ENCODE assay signal across 26 mouse cellular contexts in the genomic region with DNA sequence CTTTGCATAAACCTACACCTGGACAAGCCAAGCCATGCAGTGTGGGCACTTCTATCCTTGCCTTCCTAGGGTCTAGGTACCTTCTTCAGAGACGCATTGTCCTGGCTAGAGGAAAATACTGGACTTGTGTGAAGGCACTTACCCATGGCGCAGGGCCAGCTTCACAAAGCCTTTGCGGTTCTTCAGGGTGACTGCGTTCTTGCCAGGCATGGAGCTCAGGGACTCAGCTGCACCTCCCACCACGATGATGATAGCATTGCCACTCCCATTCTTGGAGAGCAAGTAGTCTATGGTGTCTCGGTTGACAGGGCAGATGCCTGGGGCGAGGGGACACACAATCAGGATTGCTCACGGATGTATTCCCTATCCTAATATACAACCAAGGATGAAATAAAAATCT. TPM values are rescaled to one million over a fixed set of nuclear protein-coding genes. Genes with fewer than 3 reads are reported as not detected.
A peak's percentile ranks its signal among the peaks of the same experiment; 100 is the strongest.
DNase-seq lines count a peak whose midpoint lies in the region; ATAC-seq and TF ChIP-seq lines count a peak whose summit lies in the region.
"Had no signal": no experiment of that assay in that cellular context is flagged by ENCODE, and none has a peak within 500 bp of the region (broad histone marks: within the 10 kb centered on the region; RNA-seq: fewer than 3 reads in every experiment).

No protein-coding gene starts in this region.

- in situ Hi-C loops in Patski (cut with MboI; ENCODE audit: low pct_unique_long_range_greater_than_20kb) = no loop called here

- H3K4me3 ChIP-seq in heart, embryonic 10.5 days = no peak overlapping the region
- H3K4me3 ChIP-seq in intestine, embryonic 16.5 days (ENCODE audit: low read length) = no peak overlapping the region
- no peak overlapping the region for H3K4me3 ChIP-seq in intestine, embryonic 15.5 days (replicated peaks)
- no peak overlapping the region for H3K4me3 ChIP-seq in intestine, postnatal 0 days (ENCODE audit: low read depth, low read length)
- H3K4me3 ChIP-seq: embryonic facial prominence, embryonic 10.5 days; embryonic facial prominence, embryonic 12.5 days; forebrain, embryonic 13.5 days; forebrain, embryonic 15.5 days had no signal

- CTCF ChIA-PET in Patski (lab: Charles Lee) = interaction anchor here (1.0 to 1.5 kb wide), 2 partner anchors 10 to 71 kb away, joined by 3 read pairs; no protein-coding TSS in a partner anchor

- no peaks in the 10 kb centered on the region for H3K27me3 ChIP-seq in heart, embryonic 10.5 days (ENCODE audit: insufficient read depth, poor library complexity, severe bottlenecking)
- H3K27me3 ChIP-seq in intestine, embryonic 16.5 days (replicated peaks; ENCODE audit: control insufficient read depth, insufficient read depth, low read length) = no peaks in the 10 kb centered on the region
- no peaks in the 10 kb centered on the region for H3K27me3 ChIP-seq in intestine, embryonic 15.5 days (replicated peaks)
- no peaks in the 10 kb centered on the region for H3K27me3 ChIP-seq in Patski
- H3K27me3 ChIP-seq in intestine, postnatal 0 days (replicated peaks; ENCODE audit: control insufficient read depth, insufficient read depth, low read length) = no peaks in the 10 kb centered on the region
- H3K27me3 ChIP-seq: CH12.LX; embryonic facial prominence, embryonic 12.5 days; forebrain, embryonic 13.5 days; forebrain, embryonic 15.5 days had no signal

- no peak for TF ChIP-seq CTCF in Patski (IDR thresholded peaks at IDR 0.05)
- TF ChIP-seq CTCF in intestine, postnatal 0 days (IDR thresholded peaks at IDR 0.05; ENCODE audit: low read depth) = no peak

- H3K4me1 ChIP-seq in heart, embryonic 10.5 days = peaks cover 78% of the 10 kb centered on the region
- peaks cover 60% of the 10 kb centered on the region for H3K4me1 ChIP-seq in intestine, embryonic 16.5 days (ENCODE audit: control insufficient read depth, insufficient read depth, low read length)
- peaks cover 44% of the 10 kb centered on the region for H3K4me1 ChIP-seq in intestine, embryonic 15.5 days (replicated peaks)
- peaks cover 22% of the 10 kb centered on the region for H3K4me1 ChIP-seq in intestine, postnatal 0 days (replicated peaks; ENCODE audit: control insufficient read depth, insufficient read depth, low read length)

- no peak overlapping the region for H3K4me2 ChIP-seq in intestine, embryonic 16.5 days (ENCODE audit: low read depth, low read length)
- H3K4me2 ChIP-seq in intestine, embryonic 15.5 days (replicated peaks) = no peak overlapping the region
- H3K4me2 ChIP-seq in intestine, postnatal 0 days (replicated peaks; ENCODE audit: low read depth) = no peak overlapping the region
- H3K4me2 ChIP-seq: embryonic facial prominence, embryonic 12.5 days; forebrain, embryonic 13.5 days; forebrain, embryonic 15.5 days had no signal

- no peak for ATAC-seq in intestine, embryonic 16.5 days
- no peak for ATAC-seq in intestine, embryonic 15.5 days
- ATAC-seq in Patski = peak; percentile 49
- no peak for ATAC-seq in intestine, postnatal 0 days
- ATAC-seq: activated CD4-positive, CD25-positive, alpha-beta regulatory T cell, adult 4 months; CD4-positive, CD25-positive, alpha-beta regulatory T cell, adult 4 months; forebrain, embryonic 13.5 days; forebrain, embryonic 15.5 days; forebrain, postnatal 0 days had no signal

- H3K36me3 ChIP-seq in heart, embryonic 10.5 days = no peaks in the 10 kb centered on the region
- no peaks in the 10 kb centered on the region for H3K36me3 ChIP-seq in intestine, embryonic 16.5 days (ENCODE audit: control insufficient read depth, insufficient read depth, low read length)
- no peaks in the 10 kb centered on the region for H3K36me3 ChIP-seq in intestine, embryonic 15.5 days
- peaks cover 54% of the 10 kb centered on the region for H3K36me3 ChIP-seq in intestine, postnatal 0 days (ENCODE audit: control insufficient read depth, insufficient read depth)
- H3K36me3 ChIP-seq: embryonic facial prominence, embryonic 12.5 days; forebrain, embryonic 15.5 days; G1E had no signal

- no peak overlapping the region for H3K9ac ChIP-seq in intestine, embryonic 16.5 days (ENCODE audit: low read depth, low read length)
- H3K9ac ChIP-seq in intestine, embryonic 15.5 days = no peak overlapping the region
- H3K9ac ChIP-seq in intestine, postnatal 0 days (ENCODE audit: low read depth, low read length) = no peak overlapping the region
- H3K9ac ChIP-seq: embryonic facial prominence, embryonic 12.5 days; forebrain, embryonic 13.5 days; forebrain, embryonic 15.5 days; forebrain, postnatal 0 days had no signal

- POLR2A ChIA-PET in Patski (lab: Charles Lee) = no interaction called here

- no peaks in the 10 kb centered on the region for H3K9me3 ChIP-seq in heart, embryonic 10.5 days
- no peaks in the 10 kb centered on the region for H3K9me3 ChIP-seq in intestine, embryonic 16.5 days (ENCODE audit: control insufficient read depth, low read length)
- H3K9me3 ChIP-seq in intestine, embryonic 15.5 days = no peaks in the 10 kb centered on the region
- H3K9me3 ChIP-seq in intestine, postnatal 0 days (ENCODE audit: control insufficient read depth) = no peaks in the 10 kb centered on the region
- H3K9me3 ChIP-seq: embryonic facial prominence, embryonic 10.5 days; embryonic facial prominence, embryonic 12.5 days; forebrain, embryonic 13.5 days; forebrain, embryonic 15.5 days; G1E had no signal

- 82% methylated on average over 8 of the region's 8 CpGs for WGBS in heart, embryonic 10.5 days
- WGBS in intestine, embryonic 16.5 days = 75% methylated on average over 8 of the region's 8 CpGs
- 83% methylated on average over 8 of the region's 8 CpGs for WGBS in intestine, embryonic 15.5 days
- WGBS in intestine, postnatal 0 days = 63% methylated on average over 8 of the region's 8 CpGs

- no peak overlapping the region for H3K27ac ChIP-seq in heart, embryonic 10.5 days
- H3K27ac ChIP-seq in intestine, embryonic 16.5 days (ENCODE audit: low read length) = peak overlapping the region; percentile 66
- no peak overlapping the region for H3K27ac ChIP-seq in intestine, embryonic 15.5 days
- peak overlapping the region; percentile 54; the same call in 1 of the 2 replicates for H3K27ac ChIP-seq in intestine, postnatal 0 days (ENCODE audit: low read depth, low read length)
- H3K27ac ChIP-seq: embryonic facial prominence, embryonic 10.5 days; embryonic facial prominence, embryonic 12.5 days; forebrain, embryonic 13.5 days; forebrain, embryonic 15.5 days had no signal

- DNase-seq in heart, adult 11 months = peak; percentile 91
- DNase-seq in heart, embryonic 10.5 days (ENCODE audit: low spot score) = no peak
- DNase-seq in Patski (ENCODE audit: low read depth, low spot score) = no peak
- no peak for DNase-seq in frontal cortex, postnatal 25 days (ENCODE audit: low spot score in 2 of 2)
- DNase-seq in cerebellum, postnatal 10 days = no peak
- DNase-seq: adrenal gland, adult 8-10 months; adrenal gland, postnatal 14 days; adrenal gland, postnatal 36 days; B cell, adult 2 months; cerebellum, adult 11 months; cerebellum, adult 18-20 months; cerebellum, adult 8-10 months; cerebellum, adult 9-11 months; cerebellum, postnatal 25 days; forebrain, postnatal 0 days had no signal

RNA-seq across cellular contexts. Expression of a gene that starts 17.1 kb away (rescaled TPM):
- polyA plus RNA-seq in heart, embryonic 10.5 days (2016; fragmentation: Nextera tagmentation; extraction: Ambion mirVana) = 15.2 and 17.0 TPM in 2 replicates
- 17.4 and 18.3 TPM in 2 replicates for polyA plus RNA-seq in intestine, embryonic 16.5 days (2015; fragmentation: Nextera tagmentation; extraction: Ambion mirVana)
- 20.5 and 20.9 TPM in 2 replicates for polyA plus RNA-seq in intestine, embryonic 15.5 days (2015; fragmentation: Nextera tagmentation; extraction: Ambion mirVana)
- polyA plus RNA-seq in Patski (2021) = 29.6 TPM
- polyA plus RNA-seq in intestine, postnatal 0 days (2015; fragmentation: Nextera tagmentation; extraction: Ambion mirVana) = 12.0 and 17.4 TPM in 2 replicates

RNA-seq across cellular contexts. Expression of a gene that starts 24.5 kb away (rescaled TPM):
- 12.5 and 24.3 TPM in 2 replicates for polyA plus RNA-seq in heart, embryonic 10.5 days (2016; fragmentation: Nextera tagmentation; extraction: Ambion mirVana)
- polyA plus RNA-seq in intestine, embryonic 16.5 days (2015; fragmentation: Nextera tagmentation; extraction: Ambion mirVana) = 325 and 488 TPM in 2 replicates
- 176 and 204 TPM in 2 replicates for polyA plus RNA-seq in intestine, embryonic 15.5 days (2015; fragmentation: Nextera tagmentation; extraction: Ambion mirVana)
- 3.7 TPM for polyA plus RNA-seq in Patski (2021)
- 1,614 and 1,691 TPM in 2 replicates for polyA plus RNA-seq in intestine, postnatal 0 days (2015; fragmentation: Nextera tagmentation; extraction: Ambion mirVana)

Comparison
In these comparisons a context has a peak if more than half of its experiments do, and no peak if none do; other contexts are left out.
1. H3K27ac ChIP-seq: peak in intestine, embryonic 16.5 days (single experiment) and intestine, postnatal 0 days (single experiment); none in heart, embryonic 10.5 days (single experiment) and intestine, embryonic 15.5 days (single experiment).